Mouse (Mus musculus): ENCODE data around the gene Gm49359. TPM values are rescaled to one million over a fixed set of nuclear protein-coding genes. Genes with fewer than 3 reads are reported as not detected.
"Not testable (repeated sequence)": the region's sequence is repeated elsewhere in the genome, so short reads cannot be mapped to it uniquely, and the experiment has no call there.

Gene Gm49359
- total RNA-seq (2021): 1 to 10 TPM; 5.1 to 7.5 TPM

GRCm38 (mm10) chr13:62466424-62467334, at the start of gene Gm49359:
Gm49359 (minus strand) TSS chr13:62466832.
- peak; percentile 79 for DNase-seq (ENCODE audit: low spot score)
- intact Hi-C loops (cut with DNase I): loop anchor here (10.0 kb wide), 2 partner anchors 158 to 888 kb away; partner anchors contain the start of gene 6720489N17Rik

- intact Hi-C loops (cut with DNase I): not testable (repeated sequence)
These were observed 44.2 kb upstream of the Gm49359 start for GRCm38 (mm10) chr13:62510641-62511420.

DNA sequence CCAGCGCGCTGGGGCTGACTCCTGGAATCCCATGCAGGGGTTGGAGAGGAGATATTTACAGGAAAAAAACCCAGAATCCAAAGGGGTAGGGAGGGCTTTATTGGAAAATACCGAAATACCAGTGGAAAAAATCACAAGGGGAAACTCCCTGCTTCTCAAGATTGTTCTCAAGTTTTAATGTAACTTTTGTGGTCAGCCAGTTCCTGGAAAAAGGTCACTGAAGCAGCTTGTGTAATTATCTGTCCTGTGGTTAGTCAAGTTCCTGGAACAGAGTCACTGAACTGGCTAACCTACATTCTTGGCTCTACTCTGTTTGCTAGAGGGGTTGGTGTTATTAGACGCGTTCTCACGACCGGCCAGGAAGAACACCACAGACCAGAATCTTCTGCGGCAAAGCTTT, 6.0 kb upstream of the Gm49359 start:
- intact Hi-C loops (cut with DNase I); DNase-seq (ENCODE audit: low spot score): not testable (repeated sequence)

More at GRCm38 (mm10) chr13:62510641-62511420, 44.2 kb upstream of the Gm49359 start:
- not testable (repeated sequence) for DNase-seq (ENCODE audit: low spot score)

DNA sequence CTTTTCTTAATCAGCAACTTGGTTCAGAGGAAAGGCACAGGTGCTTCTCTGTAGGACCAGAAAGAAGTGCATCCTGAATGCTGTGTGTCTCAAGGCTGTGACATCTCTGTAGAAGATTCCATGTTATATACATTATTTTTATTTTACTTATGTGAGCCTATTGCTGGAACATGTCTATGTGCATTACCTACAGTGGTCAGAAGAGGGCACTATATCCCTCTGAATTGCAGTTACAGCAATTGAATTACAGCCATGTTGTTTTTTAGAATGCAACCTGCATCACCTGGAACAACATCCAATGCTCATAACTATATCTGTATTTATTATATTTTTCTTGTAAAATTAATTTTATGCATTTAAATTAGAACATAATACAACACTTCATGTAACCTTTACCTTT, 3.3 kb upstream of the Gm49359 start:
- intact Hi-C loops (cut with DNase I): loop anchor here (10.0 kb wide), 2 partner anchors 155 to 885 kb away; partner anchors contain the start of gene 6720489N17Rik

More for the DNA sequence above, 3.3 kb upstream of the Gm49359 start:
- DNase-seq (ENCODE audit: low spot score): not testable (repeated sequence)

Small RNAs within 50 kb of the gene (microRNA-seq; reads per million reads assigned to microRNA genes)
- not detected for gene Gm22256

Other genes with a start within 250 kb of the Gm49359 start
- gene Gm3604, start 83.7 kb downstream of the Gm49359 start, total RNA-seq (2021): under 1 TPM; 0.47 to 0.53 TPM
- gene Zfp935, start 91.7 kb upstream of the Gm49359 start, total RNA-seq (2021): 1 to 10 TPM in 1 of 2 experiments, not detected in 1; 2.1 TPM
- gene Zfp934, start 104.4 kb upstream of the Gm49359 start, total RNA-seq (2021): 1 to 10 TPM; 3.7 to 5.2 TPM
- gene 6720489N17Rik, start 157.3 kb upstream of the Gm49359 start, total RNA-seq (2021): under 1 TPM; 0.88 to 0.89 TPM

Data from heart, postnatal 25 days (tissue).